Mouse (Mus musculus) liver, adult 2 months (tissue): ENCODE measurements around the gene Scin. TPM values are rescaled to one million over a fixed set of nuclear protein-coding genes. Genes with fewer than 3 reads are reported as not detected.
A peak's percentile ranks its signal among the peaks of the same experiment; 100 is the strongest.
"Not testable (repeated sequence)": the region's sequence is repeated elsewhere in the genome, so short reads cannot be mapped to it uniquely, and the experiment has no call there.

Source experiments
- DNase-seq: peaks from one replicate; pipeline ENCODE4 v3.0.0-alpha.2; 2011; ENCODE audit warnings: low read depth, low spot score; ENCODE audit errors: extremely low read depth
- H3K27ac ChIP-seq: fragments of 200-500 bp; replicated peaks from 2 replicates; pipeline ENCODE4 v1.5.1; 2012; ENCODE audit warnings: low read depth, mild to moderate bottlenecking, control low read depth, inconsistent platforms, low read length; ENCODE audit not compliant: insufficient read depth
- H3K27me3 ChIP-seq: fragments of 200-500 bp; 2 replicates; pipeline ENCODE4 v1.6.1; 2012; ENCODE audit warnings: mild to moderate bottlenecking, moderate library complexity, low read length, inconsistent platforms; ENCODE audit not compliant: control insufficient read depth, insufficient read depth
- H3K36me3 ChIP-seq: fragments of 200-500 bp; 2 replicates; pipeline ENCODE4 v1.6.1; 2012; ENCODE audit warnings: low read length, inconsistent platforms; ENCODE audit not compliant: control insufficient read depth, insufficient read depth
- H3K4me1 ChIP-seq: fragments of 200-500 bp; 2 replicates; pipeline ENCODE4 v1.6.1; 2011; ENCODE audit warnings: low read length; ENCODE audit not compliant: control insufficient read depth, insufficient read depth
- H3K4me3 ChIP-seq: fragments of 200-500 bp; 2 replicates; pipeline ENCODE4 v1.5.1; 2011; ENCODE audit warnings: low read depth, mild to moderate bottlenecking, control low read depth, low read length, moderate library complexity; ENCODE audit not compliant: insufficient read depth
- H3K79me2 ChIP-seq: fragments of 200-500 bp; 2 replicates; pipeline ENCODE4 v1.6.1; 2012; ENCODE audit warnings: inconsistent platforms, mild to moderate bottlenecking, low read length, moderate library complexity; ENCODE audit not compliant: control insufficient read depth, insufficient read depth
- H3K9ac ChIP-seq: fragments of 200-500 bp; 2 replicates; pipeline ENCODE4 v1.6.1; 2012; ENCODE audit warnings: low read depth, mild to moderate bottlenecking, control low read depth, inconsistent platforms, low read length
- CTCF ChIP-seq: fragments of 200-500 bp; IDR thresholded peaks from 2 replicates; pipeline ENCODE4 v1.5.1; 2011; ENCODE audit warnings: low read depth, low read length, control low read depth
- POLR2A ChIP-seq: fragments of 200-500 bp; IDR thresholded peaks from 2 replicates; pipeline ENCODE4 v1.6.1; 2011; ENCODE audit warnings: low read length, control low read depth; ENCODE audit not compliant: insufficient read depth; ENCODE audit errors: extremely low read depth
- WGBS: fragments of 180-500 bp; shearing (Covaris S2); methylation state at CpG from one replicate; pipeline ENCODE4 v1.1.7; 2018; 5-methylcytosine and 5-hydroxymethylcytosine counted together
- polyA plus RNA-seq: library from polyadenylated mRNA; depleted of rRNA; stranded (reverse); fragments of >200 nt; gene quantifications from 2 replicates; pipeline ENCODE4 v1.2.3, GENCODE M21; 2012; rRNA removed
- total RNA-seq: library from RNA; depleted of rRNA; stranded (reverse); fragments of >200 nt; gene quantifications from 2 replicates; pipeline ENCODE4 v1.2.3, GENCODE M21; 2014; rRNA removed

Gene Scin
- total RNA-seq (0.07 TPM in 1 of 2 replicates, not detected in the other), polyA plus RNA-seq (0.02 and 0.04 TPM in 2 replicates)

DNA sequence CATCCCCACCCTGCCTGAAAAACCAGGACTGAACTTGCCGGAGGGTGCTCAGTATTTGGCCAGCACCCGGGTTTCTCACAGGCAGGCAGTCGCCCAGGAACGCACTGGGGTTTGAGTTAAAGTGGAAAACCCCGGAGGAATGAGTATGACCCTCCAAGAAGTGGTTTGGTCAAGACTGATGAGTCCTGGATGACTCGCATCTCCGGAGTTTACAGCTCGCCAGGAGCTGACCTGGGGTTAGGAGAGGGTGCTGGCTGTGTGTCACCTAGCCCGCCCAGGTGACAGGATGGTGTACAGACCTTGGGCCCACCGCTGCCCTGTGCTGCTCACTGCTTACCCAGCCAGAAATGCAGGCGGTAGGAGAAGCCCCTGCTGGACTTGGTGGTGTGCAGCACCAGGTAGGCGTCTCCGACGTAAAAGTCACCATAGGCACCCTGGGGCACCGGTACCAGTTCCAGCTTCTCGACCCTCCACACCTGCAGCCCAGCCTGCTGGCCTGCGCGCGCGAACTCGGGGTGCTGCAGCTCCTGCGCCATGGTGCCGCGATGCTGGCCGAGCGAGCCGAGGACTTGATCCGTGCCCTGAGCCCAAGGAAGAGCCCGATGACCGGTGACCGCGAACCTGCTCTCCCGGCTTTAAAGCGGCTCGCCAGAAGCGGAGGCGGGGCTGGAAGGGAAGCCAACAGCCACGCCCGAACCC, at the start of gene Scin:
Gene Scin (minus strand): TSS at position 656 of the 699 bp plus-strand sequence.
- Histone ChIP-seq H3K27ac (no peak within 1 kb of the TSS), H3K4me1 (no peaks in the 10 kb centered on the region), H3K36me3 (no peaks in the 10 kb centered on the region), H3K79me2 (no peaks in the 10 kb centered on the region), H3K9ac (no peak within 1 kb of the TSS), H3K27me3 (peaks cover 6% of the 10 kb centered on the region), H3K4me3 (no peak within 1 kb of the TSS)
- DNase-seq: no peak
- 2% methylated on average over 39 of the region's 39 CpGs for WGBS
- TF ChIP-seq CTCF: no peak
- TF ChIP-seq POLR2A: no peak

DNA sequence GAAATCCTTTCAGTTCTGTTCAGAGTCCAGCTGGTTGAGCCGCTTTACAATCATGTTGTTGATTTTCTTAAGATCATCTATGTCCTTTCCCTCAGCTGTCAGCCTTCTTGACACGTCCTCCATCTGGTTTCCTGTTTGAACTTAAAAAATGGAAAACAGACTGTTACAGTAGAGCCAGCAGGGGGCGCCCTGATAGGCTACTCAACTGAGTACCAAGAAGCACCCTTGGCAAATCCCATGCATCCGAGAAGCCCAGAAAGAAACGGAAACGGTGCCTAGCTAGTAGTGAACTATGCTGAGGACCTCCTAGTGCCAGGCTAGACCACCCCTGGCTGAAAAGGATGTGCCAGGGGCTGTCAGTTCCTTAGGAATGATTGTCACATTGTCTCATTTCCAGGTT, 43.1 kb upstream of the Scin start:
- Histone ChIP-seq H3K9ac (no peak overlapping the region), H3K36me3 (no peaks in the 10 kb centered on the region), H3K4me3 (no peak overlapping the region), H3K79me2 (no peaks in the 10 kb centered on the region), H3K27ac (no peak overlapping the region), H3K27me3 (no peaks in the 10 kb centered on the region; the same call in 1 of the 2 replicates), H3K4me1 (no peaks in the 10 kb centered on the region)
- WGBS: 53% methylated on average over 6 of the region's 6 CpGs
- peak; percentile 8 for DNase-seq
- TF ChIP-seq POLR2A: no peak
- TF ChIP-seq CTCF: peak; percentile 29; the same call in 1 of the 2 replicates

DNA sequence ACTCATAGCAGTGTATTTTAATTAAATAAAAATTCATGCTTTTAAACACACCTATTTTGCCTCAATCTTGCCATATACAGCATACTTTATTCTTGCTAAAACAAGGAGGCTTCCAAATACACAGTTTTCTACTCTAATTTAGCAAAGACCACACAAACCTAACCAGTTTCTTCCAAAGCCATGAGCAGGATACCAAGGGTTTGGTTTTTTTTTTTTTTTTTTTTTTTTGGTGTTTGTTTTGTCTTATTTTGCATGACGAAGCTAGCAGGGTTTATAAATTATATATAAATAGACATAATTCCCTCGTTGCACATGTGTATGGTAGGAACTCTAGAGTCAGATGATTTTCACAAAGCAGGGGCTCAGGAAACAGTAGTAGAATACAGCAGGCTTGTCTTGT, 42.1 kb upstream of the Scin start:
- WGBS: 62% methylated on average over 2 of the region's 2 CpGs
- Histone ChIP-seq H3K4me1 (no peaks in the 10 kb centered on the region), H3K9ac (no peak overlapping the region), H3K79me2 (no peaks in the 10 kb centered on the region), H3K4me3 (no peak overlapping the region), H3K27ac (no peak overlapping the region), H3K27me3 (no peaks in the 10 kb centered on the region; the same call in 1 of the 2 replicates), H3K36me3 (no peaks in the 10 kb centered on the region)
- DNase-seq: no peak
- no peak for TF ChIP-seq POLR2A
- no peak for TF ChIP-seq CTCF

DNA sequence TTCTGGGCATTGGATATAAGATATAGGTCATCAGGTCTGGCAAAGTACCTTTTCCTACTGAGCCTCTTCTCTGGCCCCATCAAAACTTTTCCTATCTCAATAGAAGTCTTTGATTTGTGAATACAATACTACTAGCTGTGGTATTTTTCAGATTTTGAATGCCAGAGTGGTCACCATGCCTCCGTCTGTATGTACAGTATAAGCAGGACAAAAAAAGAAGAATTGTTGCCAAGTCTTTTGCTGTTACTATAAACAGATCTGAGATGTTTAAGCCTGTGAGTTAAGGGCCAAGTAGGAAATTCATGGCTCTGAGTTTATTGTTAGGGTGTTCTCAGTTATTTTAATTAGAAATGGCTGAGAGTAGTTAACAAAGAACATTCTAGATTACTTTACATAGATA, 41.1 kb upstream of the Scin start:
- H3K27ac ChIP-seq, DNase-seq, H3K9ac ChIP-seq, H3K4me3 ChIP-seq, H3K4me1 ChIP-seq, H3K79me2 ChIP-seq, H3K27me3 ChIP-seq, H3K36me3 ChIP-seq: not testable (repeated sequence)
- 67% methylated on average over 1 of the region's 1 CpGs for WGBS

DNA sequence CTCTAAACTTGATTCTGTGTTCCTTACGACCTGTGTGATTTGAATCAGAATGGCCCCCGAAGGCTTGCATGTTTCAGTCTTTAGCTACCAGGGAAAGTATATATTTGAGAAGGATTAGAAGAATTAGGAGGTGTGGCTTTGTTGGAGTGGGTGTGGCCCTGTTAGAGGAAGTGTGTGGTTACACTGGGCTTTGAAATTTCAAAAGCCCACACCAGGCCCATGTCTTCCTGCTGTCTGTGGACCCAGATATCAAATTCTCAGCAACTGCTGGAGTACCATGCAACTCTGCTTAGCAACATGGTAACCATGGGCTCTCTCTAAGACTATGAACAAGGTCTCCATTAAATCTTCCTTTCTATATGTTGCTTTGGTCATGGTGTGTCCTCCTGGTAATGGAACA, 37.6 kb upstream of the Scin start:
- 92% methylated on average over 2 of the region's 2 CpGs for WGBS
- no peak for DNase-seq
- Histone ChIP-seq H3K79me2 (no peaks in the 10 kb centered on the region), H3K9ac (no peak overlapping the region), H3K27me3 (no peaks in the 10 kb centered on the region), H3K4me1 (no peaks in the 10 kb centered on the region), H3K36me3 (no peaks in the 10 kb centered on the region), H3K27ac (no peak overlapping the region), H3K4me3 (no peak overlapping the region)
- TF ChIP-seq CTCF (no peak), POLR2A (no peak)

DNA sequence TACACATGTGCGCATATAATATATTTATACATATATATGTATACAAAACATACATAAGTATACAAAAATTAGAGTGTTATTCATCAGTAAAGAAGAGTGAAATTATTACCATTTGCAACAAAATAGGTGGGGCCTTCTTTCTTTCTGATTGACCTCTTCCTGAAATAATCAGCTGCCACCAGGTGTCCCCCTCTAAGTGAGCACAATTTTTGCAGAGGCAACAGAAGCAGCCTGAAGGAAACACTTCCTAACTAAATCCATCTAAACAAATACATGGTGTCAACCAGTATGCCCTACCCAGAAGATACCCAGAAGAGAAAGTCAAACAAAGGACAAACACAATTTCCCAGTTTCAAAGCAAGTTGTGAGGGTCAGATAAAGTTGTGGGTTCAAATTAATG, 35.6 kb upstream of the Scin start:
- TF ChIP-seq CTCF (no peak), POLR2A (no peak)
- no peak overlapping the region for H3K27ac ChIP-seq
- no peaks in the 10 kb centered on the region for H3K4me1 ChIP-seq
- H3K79me2 ChIP-seq: no peaks in the 10 kb centered on the region
- no peaks in the 10 kb centered on the region for H3K36me3 ChIP-seq
- WGBS: 93% methylated on average over 1 of the region's 1 CpGs
- DNase-seq: no peak
- H3K9ac ChIP-seq: no peak overlapping the region
- no peaks in the 10 kb centered on the region for H3K27me3 ChIP-seq
- H3K4me3 ChIP-seq: no peak overlapping the region
